Mouse (Mus musculus): ENCODE data around the gene Madcam1. TPM values are rescaled to one million over a fixed set of nuclear protein-coding genes. Genes with fewer than 3 reads are reported as not detected.
A peak's percentile ranks its signal among the peaks of the same experiment; 100 is the strongest.
"Not testable (repeated sequence)": the region's sequence is repeated elsewhere in the genome, so short reads cannot be mapped to it uniquely, and the experiment has no call there.

Madcam1 gene
- total RNA-seq, 2 experiments from 2014 or later: not detected

- DNase-seq: no peak
Observed at GRCm38 (mm10) chr10:79689178-79689577, 24.8 kb downstream of the Madcam1 start.

GRCm38 (mm10) chr10:79691986-79692548 lies 27.7 kb downstream of the Madcam1 start:
- no peak for DNase-seq

GRCm38 (mm10) chr10:79693580-79694378 lies 29.4 kb downstream of the Madcam1 start:
- DNase-seq: no peak

DNA sequence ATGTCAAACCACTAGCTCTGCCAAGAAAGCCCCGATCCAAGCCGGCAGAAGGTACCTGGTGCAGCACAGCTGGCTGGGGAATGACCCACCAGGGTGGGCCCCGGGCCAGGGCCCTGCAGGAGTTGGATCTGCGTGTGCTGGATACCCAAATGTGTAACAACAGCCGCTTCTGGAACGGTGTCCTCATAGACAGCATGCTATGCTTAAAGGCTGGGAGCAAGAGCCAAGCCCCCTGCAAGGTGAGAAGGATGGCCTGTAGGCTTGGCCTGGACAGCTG lies 30.0 kb downstream of the Madcam1 start:
- no peak for DNase-seq

DNA sequence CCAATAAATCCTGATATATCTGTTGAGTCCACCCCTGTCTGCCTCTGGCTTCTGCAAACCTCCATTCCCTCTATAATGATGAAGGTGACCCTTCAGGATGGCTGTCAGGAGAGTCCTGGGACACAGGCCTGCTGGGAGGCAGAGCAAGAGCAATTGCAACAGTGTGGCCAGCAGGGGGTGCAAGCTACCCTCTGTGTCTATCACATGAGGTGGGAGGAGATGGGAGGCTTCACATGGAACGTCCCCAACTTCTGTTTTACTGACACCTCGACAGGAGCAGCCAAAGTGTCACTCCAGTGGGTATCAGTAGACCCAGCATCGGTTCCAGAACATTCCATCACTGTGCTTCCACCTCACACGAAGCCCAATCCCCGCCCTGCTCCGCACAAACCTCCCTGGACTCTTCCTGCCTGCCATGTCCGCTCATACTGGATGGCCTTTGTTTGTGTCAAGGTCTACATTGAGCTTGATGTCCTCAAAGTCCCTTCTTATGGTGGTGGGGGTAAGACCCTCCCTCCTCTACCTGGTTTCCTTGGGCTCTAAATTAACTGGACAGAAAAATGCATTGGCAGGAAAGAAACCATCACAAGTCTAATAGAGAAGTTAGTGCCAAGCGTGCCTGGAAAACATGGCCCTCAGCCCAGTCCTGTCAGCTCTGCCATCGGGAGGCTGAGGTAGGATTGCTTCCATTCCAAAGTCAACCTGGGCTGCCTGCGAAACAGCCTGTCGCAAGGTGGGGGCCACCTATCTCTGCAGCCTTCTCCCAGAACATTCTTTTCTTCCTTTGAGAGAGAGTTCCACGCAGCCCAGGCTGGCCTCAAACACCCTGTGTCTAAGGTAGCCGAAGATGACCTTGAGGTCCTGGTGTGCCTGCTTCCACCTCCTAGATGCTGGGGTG lies 31.1 kb downstream of the Madcam1 start:
- peak; percentile 74 for DNase-seq

- DNase-seq: no peak
Observed at GRCm38 (mm10) chr10:79696129-79696651, 31.8 kb downstream of the Madcam1 start.

GRCm38 (mm10) chr10:79697916-79698315 lies 33.6 kb downstream of the Madcam1 start:
- DNase-seq: no peak

DNA sequence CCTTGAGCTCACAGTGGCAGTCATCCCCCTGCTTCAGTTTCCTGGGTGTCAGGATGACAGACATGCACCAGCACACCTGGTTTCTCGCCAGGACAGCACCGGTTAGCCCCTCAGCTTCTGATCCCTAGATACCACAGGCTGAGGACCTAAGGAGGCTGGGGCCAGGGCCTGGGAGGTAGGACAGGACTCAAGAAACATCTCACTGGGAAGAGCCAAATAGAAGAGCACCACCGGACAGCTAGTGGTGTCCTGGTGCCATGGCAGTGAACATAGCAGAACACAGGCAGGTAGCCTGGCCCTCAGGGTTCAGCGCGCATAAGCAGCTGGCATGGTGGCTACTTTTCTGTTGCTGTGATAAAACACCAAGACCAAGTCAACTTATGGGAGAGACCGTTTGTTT lies 34.1 kb downstream of the Madcam1 start:
- DNase-seq: no peak

DNA sequence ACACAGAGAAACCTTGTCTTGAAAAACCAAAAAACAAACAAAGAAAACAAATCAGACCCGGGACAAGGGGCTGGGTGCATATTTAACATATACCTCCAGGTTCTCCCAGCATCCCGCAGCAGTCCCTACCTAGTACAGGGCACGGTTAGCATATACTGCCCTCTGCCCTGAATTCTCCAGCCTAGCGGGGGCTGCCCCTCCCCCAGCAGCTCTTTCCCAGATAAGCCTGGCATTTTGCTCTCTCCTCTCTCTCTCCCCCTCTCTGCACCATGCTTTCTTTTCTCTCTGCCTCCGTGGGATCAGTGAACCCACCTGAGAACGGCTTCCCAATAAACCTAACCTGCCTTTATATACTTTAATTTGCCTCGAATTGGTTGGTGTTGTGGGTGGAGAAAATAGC lies 36.3 kb downstream of the Madcam1 start:
- DNase-seq: no peak

- peak; percentile 45 for DNase-seq
Observed at GRCm38 (mm10) chr10:79701443-79702129, 37.2 kb downstream of the Madcam1 start.

DNA sequence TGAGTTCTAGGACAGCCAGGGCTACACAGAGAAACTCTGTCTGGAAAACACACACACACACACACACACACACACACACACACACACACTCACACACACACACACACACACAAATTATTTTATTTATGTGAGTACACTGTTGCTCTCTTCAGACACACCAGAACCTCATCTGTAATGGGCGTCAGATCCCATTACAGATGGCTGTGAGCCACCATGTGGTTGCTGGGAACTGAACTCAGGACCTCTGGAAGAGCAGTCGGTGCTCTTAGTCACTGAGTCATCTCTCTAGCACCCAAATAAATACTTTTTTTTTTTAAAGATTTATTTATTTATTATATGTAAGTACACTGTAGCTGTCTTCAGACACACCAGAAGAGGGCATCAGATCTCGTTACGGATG lies 38.6 kb downstream of the Madcam1 start:
- not testable (repeated sequence) for DNase-seq

GRCm38 (mm10) chr10:79703541-79703940 lies 39.2 kb downstream of the Madcam1 start:
- DNase-seq: no peak

DNA sequence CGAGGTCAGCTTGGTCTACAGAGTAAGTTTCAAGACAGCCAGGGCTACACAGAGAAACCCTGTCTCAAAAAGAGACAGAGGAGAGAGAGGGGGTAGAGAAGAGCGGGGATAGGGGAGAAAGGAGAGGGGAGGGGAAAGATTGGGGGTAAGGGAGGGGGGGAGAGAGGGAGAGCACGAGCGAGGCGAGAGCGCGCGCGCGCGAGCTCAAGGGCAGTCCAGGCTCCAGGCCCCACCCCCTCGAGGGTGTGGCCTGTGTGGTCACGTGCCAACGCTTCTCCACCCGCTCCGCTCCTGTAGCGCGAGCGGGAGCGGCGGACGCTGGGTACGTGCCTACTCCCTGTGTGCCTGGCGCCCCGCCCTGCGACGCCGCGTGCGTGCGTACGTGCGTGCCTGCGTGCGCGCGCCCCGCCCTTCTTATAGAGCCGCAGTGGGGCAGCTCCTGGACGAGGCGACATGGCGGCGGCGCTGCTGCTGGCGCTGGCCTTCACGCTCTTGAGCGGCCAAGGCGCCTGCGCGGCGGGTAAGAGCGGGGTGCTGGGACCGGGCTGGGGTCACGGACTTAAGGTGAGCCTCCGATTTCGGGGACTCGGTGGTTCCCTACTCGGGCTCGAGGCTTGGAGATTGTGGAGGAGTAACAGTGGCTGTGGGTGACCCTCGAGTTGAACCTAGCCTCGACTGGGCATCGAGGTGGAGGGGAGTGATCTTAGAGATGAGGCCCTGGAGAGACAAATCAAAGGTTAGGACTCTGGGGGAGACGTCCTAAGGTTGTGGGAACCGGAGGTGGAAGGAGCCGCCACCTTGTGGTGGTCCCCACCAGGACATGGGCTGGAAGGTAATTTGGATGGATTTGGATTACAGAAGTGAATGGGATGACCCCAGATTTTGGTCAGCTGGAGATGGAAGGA lies 40.0 kb downstream of the Madcam1 start, which contains the start of gene Bsg:
Bsg (plus strand) TSS at position 427 of the 905 bp plus-strand sequence.
- DNase-seq: peak; percentile 99

DNA sequence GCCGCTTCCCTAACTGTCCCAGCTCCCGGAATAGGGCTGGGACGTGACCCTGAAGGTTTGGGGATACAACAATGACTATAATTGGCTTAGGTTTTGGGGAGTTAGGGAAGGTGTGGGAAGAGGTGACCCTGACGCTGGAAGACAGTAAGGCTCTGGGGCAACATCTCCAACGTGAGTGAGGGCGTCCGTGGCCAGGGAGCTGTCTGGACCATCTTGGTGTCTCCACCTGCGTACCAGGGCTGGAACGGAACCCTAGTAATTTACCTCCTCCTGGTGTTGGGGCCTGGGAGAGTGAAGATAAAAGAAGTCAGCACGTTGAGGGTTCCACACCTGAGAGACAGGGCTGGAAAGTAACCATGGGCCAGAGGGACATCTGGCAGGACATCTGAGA lies 40.6 kb downstream of the Madcam1 start:
- no peak for DNase-seq

DNA sequence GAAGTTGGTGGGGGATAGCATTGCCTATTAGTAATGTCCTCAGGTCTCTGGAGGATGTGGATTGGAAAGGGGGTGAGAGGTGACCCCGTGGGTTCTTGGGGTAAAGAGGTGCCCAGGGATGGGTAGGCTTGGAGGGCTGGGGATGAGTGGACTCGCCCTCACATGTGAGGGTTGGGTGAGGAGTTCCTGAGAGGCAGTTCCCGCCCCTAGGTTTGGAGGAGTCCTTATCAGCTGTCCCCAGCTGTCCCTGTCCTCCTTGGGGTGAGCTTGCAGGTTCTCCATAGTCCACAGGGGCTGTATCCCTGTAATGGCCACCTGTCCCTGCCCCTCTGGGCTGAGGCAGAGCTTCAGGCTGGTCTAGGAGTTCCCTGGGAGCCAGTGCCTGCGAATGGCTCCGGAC lies 41.6 kb downstream of the Madcam1 start:
- no peak for DNase-seq

GRCm38 (mm10) chr10:79706406-79707094 lies 42.2 kb downstream of the Madcam1 start:
- DNase-seq: peak; percentile 89

GRCm38 (mm10) chr10:79707162-79707561 lies 42.8 kb downstream of the Madcam1 start:
- DNase-seq: peak; percentile 75

- DNase-seq: no peak
Observed at GRCm38 (mm10) chr10:79707759-79708158, 43.4 kb downstream of the Madcam1 start.

- DNase-seq: peak; percentile 57
Observed at GRCm38 (mm10) chr10:79708668-79709067, 44.3 kb downstream of the Madcam1 start.

- DNase-seq: no peak
Observed at GRCm38 (mm10) chr10:79709307-79709706, 44.9 kb downstream of the Madcam1 start.

Data from gastrocnemius, postnatal 25 days (tissue).